Mouse (Mus musculus): Measurements from ENCODE around the gene Grn. TPM values are rescaled to one million over a fixed set of nuclear protein-coding genes. Genes with fewer than 3 reads are reported as not detected.

Grn gene
- polyA plus RNA-seq, 1 experiment from 2014 or later, result 66.2 TPM

DNA sequence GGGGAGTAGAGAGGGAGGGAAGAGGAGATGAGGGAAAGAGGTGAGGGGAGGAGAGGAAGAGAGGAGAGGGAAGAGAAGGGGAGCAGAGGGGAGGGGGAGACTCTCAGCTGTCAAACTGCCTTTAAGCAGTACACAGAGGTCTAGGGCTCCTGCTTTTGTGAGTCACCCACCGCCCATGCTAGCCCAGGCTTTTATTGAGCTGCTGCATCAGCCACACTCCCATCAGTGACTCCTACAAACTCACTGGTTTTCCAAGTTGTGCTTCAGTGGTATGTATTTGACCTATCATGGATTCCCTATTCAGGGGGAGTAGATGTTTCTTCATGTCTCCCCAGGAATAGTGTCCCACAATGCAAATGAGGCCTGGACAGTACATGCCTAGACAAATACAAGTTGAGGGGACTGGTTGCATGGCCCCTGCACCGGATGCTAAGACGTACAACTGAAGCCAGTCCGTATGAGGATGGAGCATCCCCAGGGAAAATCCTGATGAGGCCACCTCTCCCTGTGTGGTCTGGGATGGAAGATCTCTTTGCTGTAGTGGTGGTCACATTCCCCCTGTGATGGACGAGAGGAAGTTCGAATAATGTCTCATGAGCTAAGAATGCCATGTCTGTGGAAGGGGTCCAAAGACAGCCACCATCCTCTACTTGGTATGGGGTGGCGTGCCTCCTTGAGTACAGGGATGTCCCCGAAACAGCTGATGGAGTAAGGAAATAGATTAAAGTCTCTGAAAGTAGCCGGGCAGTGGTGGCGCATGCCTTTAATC is 14.9 kb upstream of the Grn start:
- WGBS, result 78% methylated on average over 10 of the region's 10 CpGs
- no peaks in the 10 kb centered on the region; the same call in 1 of the 2 replicates for H3K9me3 ChIP-seq
- no peak overlapping the region for H3K4me3 ChIP-seq
- H3K4me1 ChIP-seq, result peaks cover 11% of the 10 kb centered on the region; the same call in 1 of the 2 replicates
- H3K36me3 ChIP-seq (replicated peaks), result no peaks in the 10 kb centered on the region
- no peak for DNase-seq (ENCODE audit: extremely low spot score, low spot score)
- H3K27ac ChIP-seq, result no peak overlapping the region
- no peaks in the 10 kb centered on the region for H3K27me3 ChIP-seq (ENCODE audit: poor library complexity, severe bottlenecking)

DNA sequence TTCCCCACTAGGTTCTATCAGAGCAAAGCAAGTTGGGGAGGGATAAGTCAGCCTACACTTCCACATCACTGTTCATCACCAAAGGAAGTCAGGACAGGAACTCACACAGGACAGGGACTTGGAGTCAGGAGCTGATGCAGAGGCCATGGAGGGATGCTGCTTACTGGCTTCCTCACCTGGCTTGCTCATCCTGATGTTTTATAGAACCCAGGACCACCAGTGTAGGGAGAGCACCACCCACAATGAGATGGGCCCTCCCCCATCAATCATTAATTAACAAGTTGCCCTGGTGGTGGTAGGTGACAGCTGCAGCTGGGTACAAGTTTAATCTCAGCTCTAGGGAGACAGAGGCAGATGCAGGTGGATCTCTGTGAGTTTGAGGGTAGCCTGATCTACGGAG is 13.0 kb upstream of the Grn start:
- no peaks in the 10 kb centered on the region; the same call in 1 of the 2 replicates for H3K9me3 ChIP-seq
- no peak overlapping the region for H3K4me3 ChIP-seq
- 64% methylated on average over 1 of the region's 1 CpGs for WGBS
- no peak for DNase-seq (ENCODE audit: extremely low spot score, low spot score)
- no peaks in the 10 kb centered on the region for H3K27me3 ChIP-seq (ENCODE audit: poor library complexity, severe bottlenecking)
- no peaks in the 10 kb centered on the region for H3K36me3 ChIP-seq (replicated peaks)
- H3K4me1 ChIP-seq, result 0 out of 2 replicates have a peak, but pooled peaks cover 2% of the 10 kb centered on the region
- no peak overlapping the region for H3K27ac ChIP-seq

GRCm38 (mm10) chr11:102418887-102419286 is 11.2 kb upstream of the Grn start:
- no peaks in the 10 kb centered on the region for H3K36me3 ChIP-seq (replicated peaks)
- no peak overlapping the region for H3K27ac ChIP-seq
- H3K9me3 ChIP-seq, result no peaks in the 10 kb centered on the region; the same call in 1 of the 2 replicates
- H3K4me3 ChIP-seq, result no peak overlapping the region
- no peaks in the 10 kb centered on the region for H3K27me3 ChIP-seq (ENCODE audit: poor library complexity, severe bottlenecking)
- H3K4me1 ChIP-seq, result 0 out of 2 replicates have a peak, but pooled peaks cover 2% of the 10 kb centered on the region
- no peak for DNase-seq (ENCODE audit: extremely low spot score, low spot score)

- WGBS, result 71% methylated on average over 8 of the region's 8 CpGs
- H3K4me3 ChIP-seq, result no peak overlapping the region
- no peaks in the 10 kb centered on the region for H3K4me1 ChIP-seq
- no peak for DNase-seq (ENCODE audit: extremely low spot score, low spot score)
- H3K27me3 ChIP-seq (ENCODE audit: poor library complexity, severe bottlenecking), result no peaks in the 10 kb centered on the region
- H3K36me3 ChIP-seq (replicated peaks), result no peaks in the 10 kb centered on the region
- H3K9me3 ChIP-seq, result no peaks in the 10 kb centered on the region; the same call in 1 of the 2 replicates
- no peak overlapping the region for H3K27ac ChIP-seq
Measured at GRCm38 (mm10) chr11:102421559-102421958, 8.6 kb upstream of the Grn start.

DNA sequence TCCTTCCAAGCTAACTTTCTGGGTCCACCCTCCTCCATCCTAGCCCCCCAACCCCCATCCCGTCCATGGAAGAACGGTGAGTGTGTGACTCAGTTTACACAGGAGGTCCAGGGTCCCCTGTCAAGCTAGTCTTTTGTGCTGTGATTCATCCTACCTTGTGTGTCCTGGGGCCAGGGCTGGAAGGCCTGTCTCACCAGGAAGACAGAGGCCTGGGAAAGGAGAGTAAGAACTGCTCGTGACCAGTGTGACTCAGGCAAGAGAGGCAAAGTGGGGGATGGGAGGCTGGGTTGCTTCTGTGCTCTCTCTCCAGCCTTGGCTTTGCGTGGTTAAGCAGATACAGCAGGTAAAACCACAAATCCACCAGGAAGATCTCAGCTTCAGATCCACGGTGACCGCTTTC is 5.4 kb upstream of the Grn start:
- no peaks in the 10 kb centered on the region for H3K36me3 ChIP-seq (replicated peaks)
- DNase-seq (ENCODE audit: extremely low spot score, low spot score), result no peak
- peaks cover 6% of the 10 kb centered on the region; the same call in 1 of the 2 replicates for H3K27me3 ChIP-seq (ENCODE audit: poor library complexity, severe bottlenecking)
- H3K27ac ChIP-seq, result no peak overlapping the region
- no peak overlapping the region for H3K4me3 ChIP-seq
- H3K4me1 ChIP-seq, result peaks cover 5% of the 10 kb centered on the region
- WGBS, result 76% methylated on average over 6 of the region's 6 CpGs
- H3K9me3 ChIP-seq, result no peaks in the 10 kb centered on the region; the same call in 1 of the 2 replicates

- no peak for DNase-seq (ENCODE audit: extremely low spot score, low spot score)
- Histone ChIP-seq H3K36me3 (replicated peaks) (no peaks in the 10 kb centered on the region), H3K27me3 (ENCODE audit: poor library complexity, severe bottlenecking) (peaks cover 6% of the 10 kb centered on the region; the same call in 1 of the 2 replicates), H3K4me1 (peaks cover 15% of the 10 kb centered on the region), H3K9me3 (no peaks in the 10 kb centered on the region), H3K4me3 (no peak overlapping the region), H3K27ac (no peak overlapping the region)
- WGBS, result 88% methylated on average over 8 of the region's 8 CpGs
Measured at GRCm38 (mm10) chr11:102425555-102426316, 4.4 kb upstream of the Grn start.

- peaks cover 34% of the 10 kb centered on the region for H3K4me1 ChIP-seq
- WGBS, result 68% methylated on average over 8 of the region's 8 CpGs
- no peak overlapping the region for H3K4me3 ChIP-seq
Measured at GRCm38 (mm10) chr11:102428981-102429540, 1.1 kb upstream of the Grn start.

DNA sequence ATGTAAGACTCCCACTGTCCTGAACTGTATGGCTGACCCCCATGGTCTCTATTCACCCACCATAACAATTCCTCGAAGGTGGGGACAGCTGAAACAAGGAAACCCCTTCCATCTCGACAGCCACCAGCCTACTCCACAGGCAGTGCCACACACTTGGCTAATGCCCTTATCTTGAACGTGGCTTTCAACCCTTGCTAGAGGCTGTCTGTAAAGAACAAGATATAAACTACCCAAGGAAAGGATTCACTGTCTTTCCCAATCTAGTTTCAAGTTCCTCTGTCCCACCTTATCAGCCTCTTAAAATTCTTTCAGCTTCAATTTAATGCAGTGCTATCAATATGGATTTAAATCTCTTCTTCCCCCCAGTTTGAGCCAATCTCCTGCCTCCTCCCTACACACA is 564 bp upstream of the Grn start:
- peak overlapping the region; percentile 85; the same call in 1 of the 2 replicates for H3K27ac ChIP-seq
- H3K4me3 ChIP-seq, result peak overlapping the region; percentile 72
- H3K4me1 ChIP-seq, result peaks cover 34% of the 10 kb centered on the region
- no peaks in the 10 kb centered on the region for H3K9me3 ChIP-seq
- no peak for DNase-seq (ENCODE audit: extremely low spot score, low spot score)
- peaks cover 14% of the 10 kb centered on the region for H3K36me3 ChIP-seq (replicated peaks)
- 58% methylated on average over 3 of the region's 3 CpGs for WGBS
- peaks cover 7% of the 10 kb centered on the region; the same call in 1 of the 2 replicates for H3K27me3 ChIP-seq (ENCODE audit: poor library complexity, severe bottlenecking)

More at GRCm38 (mm10) chr11:102428981-102429540, 1.1 kb upstream of the Grn start:
- peaks cover 6% of the 10 kb centered on the region; the same call in 1 of the 2 replicates for H3K27me3 ChIP-seq (ENCODE audit: poor library complexity, severe bottlenecking)
- H3K36me3 ChIP-seq (replicated peaks), result peaks cover 10% of the 10 kb centered on the region
- H3K27ac ChIP-seq, result no peak overlapping the region
- H3K9me3 ChIP-seq, result no peaks in the 10 kb centered on the region
- no peak for DNase-seq (ENCODE audit: extremely low spot score, low spot score)

DNA sequence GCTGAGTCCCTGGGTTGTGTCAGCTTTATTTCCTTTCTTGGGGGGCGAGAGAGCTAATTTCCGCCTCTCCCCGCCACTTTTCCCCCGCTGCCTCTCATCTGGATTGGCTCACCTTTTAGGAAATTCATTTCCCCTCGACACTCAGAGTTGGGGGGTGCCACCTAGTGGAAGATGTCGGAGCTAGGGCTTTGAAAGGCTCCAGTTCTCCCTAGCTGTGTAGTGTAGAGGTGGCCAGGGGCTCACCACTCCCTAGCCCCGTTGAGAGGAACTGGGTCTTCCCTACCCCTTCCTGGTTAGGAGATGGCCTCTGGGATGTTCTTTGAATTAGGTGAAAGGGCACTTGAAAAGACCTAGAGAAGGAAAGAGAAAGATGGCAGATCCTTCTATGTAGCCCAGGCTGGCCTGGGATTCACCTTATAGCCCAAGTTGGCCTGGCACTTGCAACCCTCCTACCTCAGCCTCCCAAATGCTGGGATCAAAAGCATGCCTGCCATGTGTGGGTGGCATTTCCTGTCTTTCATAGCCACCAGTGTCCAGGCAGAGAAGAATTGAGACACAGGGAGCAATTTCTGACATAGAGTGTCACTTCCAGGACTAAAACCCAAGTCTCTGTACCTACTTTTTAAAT is 1.0 kb downstream of the Grn start:
- peak; percentile 79 for DNase-seq (ENCODE audit: extremely low spot score, low spot score)
- peak overlapping the region; percentile 72 for H3K4me3 ChIP-seq
- H3K27ac ChIP-seq, result peak overlapping the region; percentile 85
- peaks cover 23% of the 10 kb centered on the region for H3K27me3 ChIP-seq (ENCODE audit: poor library complexity, severe bottlenecking)
- under 1% methylated on average over 7 of the region's 7 CpGs for WGBS
- peaks cover 29% of the 10 kb centered on the region for H3K36me3 ChIP-seq (replicated peaks)
- H3K9me3 ChIP-seq, result no peaks in the 10 kb centered on the region
- peaks cover 34% of the 10 kb centered on the region for H3K4me1 ChIP-seq

DNA sequence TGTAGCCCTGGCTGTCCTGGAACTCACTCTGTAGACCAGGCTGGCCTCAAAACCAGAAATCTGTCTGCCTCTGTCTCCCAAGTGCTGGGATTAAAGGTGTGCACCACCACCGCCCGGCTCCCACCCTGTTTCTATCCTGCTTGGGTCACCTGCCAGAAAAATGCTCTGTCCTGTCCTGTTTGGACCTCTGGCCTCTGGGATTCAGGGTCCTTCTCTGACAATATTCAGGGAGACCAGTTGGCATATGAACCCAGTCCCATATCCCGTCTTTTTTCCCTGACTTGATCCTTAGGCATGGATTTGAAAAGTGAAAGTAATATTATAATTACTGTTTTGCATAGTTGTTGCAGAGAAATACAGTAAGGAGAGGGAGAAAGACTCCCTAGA is 1.6 kb downstream of the Grn start:
- Histone ChIP-seq H3K27me3 (ENCODE audit: poor library complexity, severe bottlenecking) (peaks cover 29% of the 10 kb centered on the region), H3K4me1 (peaks cover 34% of the 10 kb centered on the region), H3K9me3 (no peaks in the 10 kb centered on the region), H3K36me3 (replicated peaks) (peaks cover 35% of the 10 kb centered on the region), H3K27ac (no peak overlapping the region), H3K4me3 (no peak overlapping the region)
- DNase-seq (ENCODE audit: extremely low spot score, low spot score), result no peak
- 88% methylated on average over 3 of the region's 3 CpGs for WGBS

- H3K27me3 ChIP-seq (ENCODE audit: poor library complexity, severe bottlenecking), result peaks cover 34% of the 10 kb centered on the region
- WGBS, result 64% methylated on average over 16 of the region's 16 CpGs
- peaks cover 39% of the 10 kb centered on the region for H3K4me1 ChIP-seq
- no peak for DNase-seq (ENCODE audit: extremely low spot score, low spot score)
- no peak overlapping the region for H3K27ac ChIP-seq
- peaks cover 40% of the 10 kb centered on the region for H3K36me3 ChIP-seq (replicated peaks)
- H3K9me3 ChIP-seq, result no peaks in the 10 kb centered on the region
- H3K4me3 ChIP-seq, result peak overlapping the region; percentile 9
Measured at GRCm38 (mm10) chr11:102432115-102432843, 2.2 kb downstream of the Grn start.

DNA sequence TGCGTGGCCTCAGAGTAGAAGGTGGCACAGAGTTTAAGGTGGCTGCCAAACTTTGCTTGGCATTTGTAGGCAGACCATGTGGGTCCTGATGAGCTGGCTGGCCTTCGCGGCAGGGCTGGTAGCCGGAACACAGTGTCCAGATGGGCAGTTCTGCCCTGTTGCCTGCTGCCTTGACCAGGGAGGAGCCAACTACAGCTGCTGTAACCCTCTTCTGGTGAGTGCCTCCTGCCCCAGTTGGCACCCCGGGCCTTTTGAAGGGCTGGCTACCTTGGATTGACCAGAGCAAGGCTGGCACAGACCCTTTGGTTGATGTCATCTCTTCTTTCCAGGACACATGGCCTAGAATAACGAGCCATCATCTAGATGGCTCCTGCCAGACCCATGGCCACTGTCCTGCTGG is 2.8 kb downstream of the Grn start:
- Histone ChIP-seq H3K36me3 (replicated peaks) (peaks cover 46% of the 10 kb centered on the region), H3K9me3 (no peaks in the 10 kb centered on the region), H3K27me3 (ENCODE audit: poor library complexity, severe bottlenecking) (peaks cover 40% of the 10 kb centered on the region), H3K4me3 (peak overlapping the region; percentile 9; the same call in 1 of the 2 replicates), H3K27ac (no peak overlapping the region), H3K4me1 (peaks cover 46% of the 10 kb centered on the region)
- no peak for DNase-seq (ENCODE audit: extremely low spot score, low spot score)
- WGBS, result 94% methylated on average over 6 of the region's 6 CpGs
